Mouse (Mus musculus) frontal cortex, adult 2 months (tissue): ENCODE results near the gene Vmn2r19. TPM values are rescaled to one million over a fixed set of nuclear protein-coding genes. Genes with fewer than 3 reads are reported as not detected.
"Not testable (repeated sequence)": the region's sequence is repeated elsewhere in the genome, so short reads cannot be mapped to it uniquely, and the experiment has no call there.

Experiments used
- DNase-seq, 2 experiments: peaks; one replicate each; pipeline ENCODE4 v3.0.0; 2022; ENCODE audit warnings: low spot score in 1 of 2; ENCODE audit errors: extremely low spot score in 1 of 2
- polyA plus RNA-seq: library from polyadenylated mRNA; depleted of rRNA; stranded (reverse); fragments of >200 nt; gene quantifications from 2 replicates; pipeline ENCODE4 v1.2.3, GENCODE M21; 2012; rRNA removed

The Vmn2r19 gene
- not detected in 2 replicates for polyA plus RNA-seq

DNA sequence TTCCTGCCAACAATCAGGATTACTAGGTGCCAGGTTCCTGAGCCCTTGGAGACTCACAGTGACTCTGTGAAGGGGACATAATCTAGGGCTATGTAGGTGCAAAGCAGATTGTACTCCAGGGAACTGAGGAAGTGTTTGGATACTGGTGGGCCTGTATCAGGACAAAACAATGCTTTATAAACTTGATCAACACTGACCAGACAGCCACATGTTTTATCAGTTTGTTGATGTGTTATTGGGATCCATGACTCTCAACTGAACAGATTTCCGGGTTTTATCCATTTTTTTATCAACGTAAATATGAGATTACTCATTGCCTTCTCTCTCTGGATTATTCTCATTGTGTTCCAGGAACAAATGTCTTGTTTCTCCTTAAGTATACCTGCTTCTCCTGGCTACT is at the start of gene Vmn2r19:
Gene Vmn2r19, plus strand, starts transcription at position 301 of the 400 bp plus-strand sequence.
- DNase-seq, result no peak

DNA sequence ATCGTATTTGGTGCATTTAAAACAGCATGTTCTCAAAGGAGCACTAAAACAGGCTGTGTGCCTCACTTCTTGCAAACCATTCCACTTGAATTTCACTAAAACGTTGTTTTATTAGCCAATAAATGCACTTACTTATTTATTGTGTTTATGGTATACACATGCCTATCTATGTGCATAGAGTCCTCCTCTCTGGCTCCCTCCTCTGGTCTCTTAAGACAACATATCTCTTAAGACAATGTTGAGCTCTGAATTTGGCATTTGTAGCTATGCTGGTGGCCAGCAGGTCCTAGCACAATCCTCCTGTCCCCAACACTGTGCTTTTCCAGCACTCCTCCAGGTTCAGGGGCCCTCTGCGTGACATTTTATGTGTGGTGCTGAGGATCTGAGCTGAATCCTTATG is 49.2 kb upstream of the Vmn2r19 start:
- DNase-seq, result no peak

DNA sequence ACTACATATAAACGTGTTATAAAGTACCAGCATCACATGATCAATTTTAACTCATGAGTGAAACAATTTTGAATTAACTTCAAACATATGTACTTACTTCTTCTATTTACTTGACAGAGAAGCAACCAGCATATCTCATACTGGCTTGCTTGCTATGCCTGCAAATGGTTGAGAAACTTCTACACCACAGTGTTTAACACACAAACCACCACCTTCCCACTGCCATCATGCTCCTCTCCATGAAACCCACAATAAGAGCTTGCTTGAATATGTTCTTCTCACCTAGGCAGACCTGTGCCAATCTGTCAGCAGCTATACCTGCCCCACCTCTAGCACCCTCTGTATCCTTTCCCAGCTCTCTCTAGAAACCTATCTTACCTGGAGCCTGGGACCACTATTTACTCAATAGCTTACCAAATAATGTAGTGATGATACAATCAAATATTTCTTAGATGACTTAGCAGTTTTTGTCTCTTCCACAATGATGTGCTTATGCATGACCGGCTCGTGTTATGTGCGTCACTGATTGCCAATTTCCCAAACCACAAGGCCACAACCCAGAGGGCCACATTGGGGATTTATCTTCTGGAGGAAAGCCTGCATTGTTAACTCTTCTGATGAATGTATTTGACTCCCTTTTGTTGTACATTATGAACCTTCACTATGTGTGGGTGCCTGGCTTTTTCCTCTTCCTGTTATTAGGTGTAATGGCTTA is 48.1 kb upstream of the Vmn2r19 start:
- DNase-seq, result no peak

DNA sequence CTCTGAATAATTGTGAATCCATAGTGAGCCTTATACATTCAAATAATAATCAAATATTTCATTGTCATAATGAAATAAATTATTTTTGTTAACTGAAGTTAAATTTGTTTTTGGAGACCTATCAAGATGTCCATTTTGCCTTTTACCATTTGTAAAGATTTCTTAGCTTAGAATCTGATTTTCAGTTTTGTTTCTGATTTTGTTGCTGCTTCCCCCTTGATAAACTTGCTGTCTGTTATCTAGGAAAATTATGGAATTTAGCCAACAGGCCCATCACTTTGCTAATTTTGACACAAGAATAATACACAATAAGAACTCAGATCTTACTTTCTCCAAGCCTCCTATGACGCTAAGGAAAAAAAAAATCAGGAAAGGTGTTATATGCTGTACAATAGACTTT is 47.3 kb upstream of the Vmn2r19 start:
- DNase-seq, result no peak

DNA sequence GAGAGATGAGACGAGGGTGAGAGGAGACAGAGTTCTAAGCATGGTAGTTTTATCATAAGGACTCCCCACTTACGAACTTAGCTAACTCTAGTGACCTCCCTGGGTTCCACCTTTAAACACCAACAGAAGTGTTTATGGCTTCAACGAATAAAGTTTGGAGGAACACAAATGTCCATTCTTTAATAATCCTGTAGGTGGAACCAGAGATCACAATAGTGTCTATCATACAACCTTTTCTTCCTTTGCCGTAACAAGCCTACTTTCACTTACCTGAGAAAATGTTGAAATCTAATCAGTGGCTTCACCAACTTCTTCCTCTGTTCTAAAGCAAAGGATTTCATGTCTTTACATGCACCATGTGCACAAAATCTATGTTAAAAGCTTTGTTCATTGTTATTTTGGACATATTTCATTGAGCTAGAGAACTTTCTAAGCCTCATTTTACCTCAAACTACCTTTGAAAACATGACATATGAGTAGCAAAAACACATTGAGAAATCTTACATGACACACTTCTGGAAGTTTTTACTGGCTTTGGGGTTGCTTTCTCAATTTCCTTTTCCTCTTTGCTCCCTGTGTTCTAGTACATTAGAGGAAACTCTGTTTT is 46.5 kb upstream of the Vmn2r19 start, which contains the start of gene Clec4d:
Gene Clec4d, plus strand, starts transcription at position 557 of the 607 bp plus-strand sequence.
- no peak for DNase-seq

DNA sequence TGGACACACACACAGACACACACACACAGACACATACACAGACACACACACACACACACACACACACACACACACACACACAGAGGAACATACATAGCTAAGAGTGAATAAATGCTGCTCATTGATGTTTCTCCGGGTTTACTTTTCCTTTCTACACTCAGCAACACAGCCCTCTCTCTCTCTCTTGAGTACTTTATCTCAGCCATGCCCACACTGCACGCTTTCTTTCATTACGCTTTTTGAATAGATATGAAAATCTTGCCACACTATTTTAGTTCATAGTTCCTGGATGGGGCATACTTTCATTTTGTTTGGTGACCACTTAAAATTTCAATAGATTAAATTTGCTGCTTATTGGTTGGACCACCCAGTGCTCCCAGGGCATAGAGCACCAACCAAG is 43.9 kb upstream of the Vmn2r19 start:
- no peak for DNase-seq

DNA sequence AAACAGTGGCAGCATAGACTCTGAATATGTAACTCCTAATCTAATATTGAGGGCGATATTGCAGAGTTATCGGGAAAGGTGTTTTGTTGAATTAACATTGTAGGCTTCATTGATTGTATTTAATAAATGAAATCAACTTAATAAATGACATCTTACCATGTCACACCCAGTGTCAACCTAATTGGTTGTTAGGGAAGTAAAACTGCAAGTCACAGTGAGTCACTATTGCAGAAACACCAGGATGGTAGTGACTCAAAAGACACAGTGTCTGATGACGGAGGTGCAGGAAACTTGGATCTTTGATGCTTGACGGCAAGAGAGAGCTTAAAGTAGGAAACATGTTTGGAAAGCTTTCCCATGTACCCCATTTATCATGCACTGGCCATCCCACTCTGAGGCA is 42.3 kb upstream of the Vmn2r19 start:
- no peak for DNase-seq

DNA sequence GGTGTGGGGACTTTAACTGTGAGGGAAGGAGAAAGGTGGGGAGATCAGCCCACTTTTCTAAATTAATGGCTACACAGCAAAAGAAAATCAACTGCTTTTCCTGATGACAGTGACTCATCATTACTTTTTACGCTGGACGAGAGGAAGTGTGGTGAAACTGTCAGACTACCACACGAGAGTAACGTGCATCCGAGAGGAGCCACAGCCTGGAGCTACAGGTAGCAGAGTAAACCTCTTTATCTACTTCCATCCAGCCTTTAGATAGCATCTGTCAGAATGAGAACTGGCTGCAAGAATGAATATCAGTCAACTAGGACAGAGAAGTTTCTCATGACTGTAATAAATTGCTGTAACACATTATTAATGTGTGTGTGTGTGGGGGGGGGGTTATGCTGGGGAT is 41.2 kb upstream of the Vmn2r19 start:
- no peak for DNase-seq

DNA sequence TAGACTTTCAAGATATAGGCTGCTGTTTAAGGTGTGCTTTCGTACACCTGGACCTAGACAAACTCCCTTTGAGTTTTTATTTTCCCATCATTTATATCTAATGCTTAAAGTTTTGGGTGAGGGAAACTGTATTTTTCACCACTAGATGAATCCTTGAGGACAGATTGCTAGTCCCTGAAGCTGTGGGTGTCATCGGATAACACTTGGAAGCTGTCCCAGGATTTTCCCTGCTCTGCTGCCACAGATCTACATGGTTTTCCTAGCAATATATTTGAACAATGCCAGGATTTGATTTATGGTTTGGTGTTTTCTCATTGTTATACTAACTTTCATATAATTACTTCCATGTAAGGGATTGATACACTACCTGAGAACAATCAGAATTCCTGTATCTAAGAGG is 28.7 kb upstream of the Vmn2r19 start:
- DNase-seq, result peak; percentile 5 to 53

DNA sequence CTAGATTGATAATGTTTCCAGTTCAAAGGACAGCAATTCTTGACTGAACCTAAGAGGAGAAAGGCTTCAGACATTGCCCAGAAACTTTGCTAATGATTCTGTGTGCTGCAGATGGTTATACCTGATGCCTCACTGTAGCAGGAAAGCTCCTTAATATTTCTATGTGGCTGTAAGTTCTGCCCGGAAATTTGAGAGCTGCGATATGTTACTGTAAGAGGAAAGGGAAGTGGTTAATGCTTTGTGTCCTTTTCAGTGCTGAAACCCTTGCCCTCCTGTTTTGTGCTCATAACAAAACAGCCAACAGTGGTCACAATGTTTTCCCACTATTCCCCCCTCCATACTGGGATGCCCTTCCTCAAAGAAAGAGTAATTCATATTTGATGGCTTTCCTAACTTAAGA is 21.8 kb upstream of the Vmn2r19 start:
- DNase-seq, result no peak

DNA sequence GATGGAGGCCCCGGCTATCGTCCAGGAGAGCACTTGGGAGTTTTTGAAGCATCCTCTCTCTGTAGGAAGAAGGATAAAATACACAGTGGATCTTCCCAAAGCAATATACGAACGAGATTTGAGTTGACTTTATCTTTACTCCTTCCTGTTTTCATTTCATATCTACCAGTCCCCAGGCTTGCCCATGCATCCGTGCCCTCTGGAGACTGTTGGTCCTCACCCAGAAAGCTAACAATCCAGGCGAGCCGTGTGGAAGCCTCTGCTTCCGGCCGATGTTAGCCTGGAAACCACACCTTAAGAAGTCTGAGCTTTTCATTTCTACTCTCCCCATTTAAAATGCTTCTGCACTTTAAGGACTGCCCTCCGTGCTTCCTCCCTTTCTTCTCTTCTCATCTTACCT is 19.2 kb upstream of the Vmn2r19 start:
- DNase-seq, result no peak

DNA sequence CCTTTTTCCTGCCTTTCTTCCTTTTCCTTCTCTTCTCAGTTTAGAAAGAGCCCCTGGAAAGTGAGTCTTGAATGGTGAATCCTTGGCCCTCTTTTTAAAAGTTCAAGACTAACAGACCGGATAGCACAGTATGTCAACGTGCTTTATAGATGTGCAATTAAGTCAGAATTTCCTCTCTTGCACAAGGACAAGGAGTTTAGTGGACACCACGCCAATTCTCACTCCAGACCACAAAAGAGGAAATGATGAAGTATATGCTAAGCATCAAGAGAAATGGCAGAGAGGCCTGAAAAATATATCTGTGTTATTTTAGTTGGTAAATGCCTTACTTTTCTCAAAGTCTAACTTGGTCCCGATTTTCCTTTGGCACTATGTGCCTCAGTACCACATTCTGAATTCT is 18.4 kb upstream of the Vmn2r19 start, which contains the start of gene Clec4e:
Gene Clec4e, minus strand, starts transcription at position 118 of the 400 bp plus-strand sequence.
- DNase-seq, result no peak

DNA sequence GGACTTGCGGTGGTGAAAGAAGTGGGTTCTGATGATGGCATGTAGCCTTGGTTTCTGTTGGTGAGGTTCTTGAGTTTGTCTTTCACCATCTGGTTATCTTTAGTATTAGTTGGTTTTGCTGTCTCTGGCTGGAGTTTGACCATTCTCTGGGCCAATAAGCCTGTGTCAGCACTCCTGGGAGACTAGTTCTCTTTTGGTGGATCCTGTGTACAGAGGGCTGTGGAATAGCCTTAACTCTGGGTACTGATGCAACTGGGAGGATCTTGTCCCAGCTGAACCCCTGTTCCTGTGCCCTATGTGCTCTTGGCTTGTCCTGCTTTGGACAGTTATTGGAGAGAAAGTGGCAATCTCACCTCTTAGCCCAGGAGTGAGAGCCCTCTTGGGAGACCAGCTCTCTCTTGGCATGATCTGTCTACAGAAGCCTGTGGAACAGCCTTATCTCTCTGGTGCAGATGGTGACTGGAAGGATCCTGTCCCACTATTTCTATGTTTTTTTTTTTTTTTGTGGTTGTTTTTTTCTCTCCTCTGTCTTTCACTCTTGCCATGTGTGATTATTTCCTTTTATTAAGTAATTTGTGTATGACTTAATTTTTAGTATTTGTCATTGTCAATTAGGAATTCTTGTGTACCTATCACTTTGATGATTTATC is 15.3 kb upstream of the Vmn2r19 start:
- DNase-seq, result no peak

DNA sequence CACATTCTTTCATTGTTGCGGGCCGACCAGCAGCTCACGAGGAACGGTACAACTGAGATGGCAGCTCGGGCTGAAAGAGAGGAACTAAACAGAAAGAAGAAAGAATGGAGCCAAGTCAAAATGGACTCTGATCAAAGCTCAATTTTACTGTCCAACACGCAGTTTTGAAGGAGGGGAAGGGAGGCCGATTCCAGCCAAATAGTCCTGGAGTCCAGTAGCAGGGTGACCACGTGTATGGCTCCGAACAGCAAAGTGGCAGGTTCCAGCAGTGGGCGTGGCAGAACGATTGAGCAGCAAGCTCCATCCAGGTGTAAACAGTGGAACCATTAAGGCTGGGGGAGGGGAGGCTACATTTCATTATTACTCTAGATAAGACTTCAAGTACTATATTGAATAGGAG is 14.6 kb upstream of the Vmn2r19 start:
- DNase-seq, result not testable (repeated sequence)

DNA sequence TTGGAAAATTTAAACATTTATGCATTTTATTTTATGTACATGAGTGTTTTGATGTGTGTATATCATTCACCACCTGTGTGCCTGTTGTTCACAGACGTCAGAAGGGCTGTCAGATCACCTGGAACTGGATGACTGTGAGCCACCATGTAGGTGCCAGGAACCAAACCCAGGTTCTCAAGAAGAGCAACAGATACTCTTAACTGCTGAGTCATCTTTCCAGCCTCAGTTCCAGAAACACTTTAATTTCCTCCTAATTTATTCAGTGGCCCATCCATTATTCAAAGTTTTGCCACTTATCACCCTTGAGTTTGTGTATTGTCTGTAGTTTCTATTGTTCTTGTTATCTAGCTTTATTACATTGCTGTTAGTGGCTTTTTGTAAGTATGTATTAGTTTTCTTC is 11.4 kb upstream of the Vmn2r19 start:
- DNase-seq, result no peak

DNA sequence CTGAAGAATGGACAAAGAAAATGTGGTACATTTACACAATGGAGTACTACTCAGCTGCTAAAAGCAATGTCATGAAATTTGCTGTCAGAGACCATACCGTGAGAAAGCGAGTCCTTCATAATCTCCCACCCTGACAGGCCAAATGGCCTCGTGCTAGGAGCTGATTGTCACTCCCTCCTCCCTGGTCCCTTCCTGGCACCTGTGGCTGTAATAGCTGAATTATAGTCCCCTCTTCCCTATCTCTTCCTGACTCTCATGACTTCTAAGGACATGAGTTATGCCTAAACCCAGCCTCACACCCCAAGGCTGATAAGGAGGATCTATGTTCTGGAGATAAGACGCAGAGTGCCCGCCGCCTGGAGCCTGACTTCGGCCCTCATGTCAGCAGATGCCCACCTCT is 1.8 kb upstream of the Vmn2r19 start:
- not testable (repeated sequence) for DNase-seq

DNA sequence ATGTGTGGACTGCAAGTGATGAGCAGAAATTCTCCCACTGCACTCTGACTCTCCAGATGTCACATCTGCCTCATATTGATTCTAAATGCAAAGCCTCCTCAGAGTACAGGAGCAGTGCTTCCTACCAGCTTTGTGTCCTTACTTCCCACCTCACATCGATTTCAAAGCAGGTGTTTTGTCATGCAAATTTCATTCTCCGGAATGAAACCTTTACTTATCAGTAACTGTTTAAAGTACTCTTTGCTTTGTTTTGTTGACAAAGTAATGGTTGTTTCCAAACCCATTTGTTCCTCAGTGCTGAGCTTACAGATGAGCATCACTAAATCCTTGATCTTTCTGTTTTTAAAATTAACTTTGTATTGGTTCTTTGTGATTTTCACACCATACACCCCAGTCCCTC is 24.4 kb downstream of the Vmn2r19 start:
- no peak for DNase-seq

DNA sequence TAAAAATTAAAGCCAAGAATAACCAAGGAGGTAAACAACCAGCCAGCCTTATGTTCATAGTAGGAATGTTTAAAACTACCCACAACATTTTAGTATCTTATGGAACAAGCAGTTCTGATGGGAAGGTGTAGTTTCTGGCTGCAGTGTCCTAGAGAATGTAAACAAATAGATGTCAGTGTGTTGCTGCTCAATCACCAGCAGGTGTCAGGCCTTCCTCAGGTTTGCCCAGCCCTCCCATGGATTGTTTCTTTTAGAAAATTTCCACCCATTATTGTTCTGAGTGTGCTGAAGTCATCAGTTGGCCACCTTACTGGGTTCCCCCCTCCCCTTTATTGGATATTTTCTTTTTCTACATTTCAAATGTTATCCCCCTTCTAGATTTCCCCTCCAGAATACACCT is 32.0 kb downstream of the Vmn2r19 start:
- peak in 1 of 2 experiments; percentile 12 for DNase-seq

DNA sequence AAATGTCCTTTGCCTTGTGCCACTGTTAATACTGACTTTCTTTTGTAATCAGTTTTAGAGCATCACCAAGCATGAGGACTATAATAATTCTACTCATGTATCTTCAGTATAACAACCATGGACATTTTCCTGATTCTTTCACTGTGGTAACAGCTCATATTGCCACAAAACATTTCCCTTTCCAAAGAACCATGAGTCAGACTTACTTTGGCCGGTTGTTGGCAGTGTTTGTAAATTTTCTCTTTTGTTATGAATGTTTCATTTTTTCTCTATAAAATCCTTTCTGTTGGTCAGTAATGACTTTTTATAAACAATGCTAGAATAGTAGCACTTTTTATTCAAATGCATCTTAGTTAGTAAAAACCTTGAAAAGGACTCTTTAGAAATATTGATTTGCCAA is 38.0 kb downstream of the Vmn2r19 start:
- no peak for DNase-seq
